Mouse (Mus musculus): Measurements from ENCODE around the gene Rusc2.

DNA sequence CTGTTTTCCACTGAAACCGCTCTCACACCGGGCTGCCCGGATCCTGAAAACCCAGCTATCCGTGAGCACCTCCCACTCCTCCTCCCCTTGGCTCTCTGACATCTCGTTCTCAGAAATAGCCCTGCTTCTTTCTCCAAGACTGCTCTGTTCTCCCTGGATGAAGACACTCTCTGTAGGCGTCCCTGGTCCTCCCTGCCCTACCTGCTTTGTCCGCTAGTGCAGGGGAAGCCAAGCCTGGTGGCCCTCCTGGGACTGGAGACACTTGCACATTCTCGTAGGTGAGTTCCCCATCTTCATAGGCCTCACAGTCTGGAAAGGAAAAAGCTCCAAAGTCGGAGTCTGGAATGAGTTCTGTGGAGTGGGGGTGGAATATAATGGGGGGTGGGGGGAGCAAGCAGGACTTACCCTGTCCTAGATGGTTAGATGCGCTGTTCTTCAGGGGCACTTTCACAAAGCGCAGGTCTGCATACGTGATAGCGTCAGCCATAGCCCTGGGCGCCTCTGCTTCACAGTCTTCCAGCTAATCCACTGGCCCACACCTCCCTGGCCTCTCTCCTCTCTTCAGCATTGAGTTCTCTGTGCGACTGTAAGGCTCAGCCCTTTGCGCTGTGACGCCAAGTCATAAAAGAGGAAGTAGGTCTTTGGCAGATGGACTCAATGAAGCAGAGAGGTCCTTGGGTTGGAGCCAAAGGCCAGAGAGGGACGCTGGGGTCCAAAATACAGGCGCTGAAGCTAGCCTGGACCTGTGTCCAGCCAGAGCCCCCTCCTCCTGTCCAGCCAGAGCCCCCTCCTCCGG is 72.5 kb downstream of the Rusc2 start, which contains the start of gene Cd72:
- TF ChIP-seq CTCF (IDR thresholded peaks at IDR 0.05; ENCODE audit: borderline replicate concordance, extremely low read depth, insufficient read depth, insufficient read length) (no peak; the same call in 1 of the 2 replicates), POLR2A (IDR thresholded peaks at IDR 0.05; ENCODE audit: borderline replicate concordance, extremely low read depth, insufficient read depth, insufficient read length, poor library complexity, severe bottlenecking) (no peak)

All from brain, embryonic 14.5 days (tissue).